Mouse (Mus musculus): ENCODE results near the gene Chrm1.
A peak's percentile ranks its signal among the peaks of the same experiment; 100 is the strongest.

Chrm1 gene

DNA sequence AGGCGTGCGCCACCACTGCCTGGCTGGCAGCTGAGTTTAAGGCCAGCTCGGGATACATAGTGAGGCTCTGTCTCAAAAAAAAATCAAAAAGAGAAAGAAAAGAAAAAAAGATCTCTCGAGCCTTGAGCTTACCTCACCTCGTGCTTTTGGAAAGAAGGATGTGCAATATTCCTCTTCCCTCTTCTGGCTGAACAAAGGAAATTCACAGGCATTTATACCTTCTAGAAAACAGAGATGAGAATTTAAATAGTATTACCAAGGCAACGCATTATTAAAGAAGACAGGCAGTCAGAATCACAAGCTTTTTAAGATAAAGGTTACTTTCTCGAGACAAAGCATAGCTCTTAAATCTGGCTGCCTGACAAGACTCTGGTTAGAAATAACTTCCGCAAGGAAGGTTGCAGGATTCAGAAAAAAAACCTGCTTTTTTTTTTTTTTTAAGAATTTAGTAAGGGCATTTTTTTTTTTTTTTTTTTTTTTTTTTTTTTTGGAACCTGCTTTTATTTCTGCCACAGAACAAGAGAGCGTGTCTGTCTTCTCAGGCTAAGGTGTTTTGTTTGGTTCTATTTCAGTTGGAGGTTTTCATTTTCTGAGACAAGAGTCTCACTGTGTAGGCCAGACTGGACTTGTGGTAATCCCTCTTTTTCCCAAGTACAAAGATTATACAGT, 28.4 kb downstream of the Chrm1 start:
- no peak for DNase-seq

DNA sequence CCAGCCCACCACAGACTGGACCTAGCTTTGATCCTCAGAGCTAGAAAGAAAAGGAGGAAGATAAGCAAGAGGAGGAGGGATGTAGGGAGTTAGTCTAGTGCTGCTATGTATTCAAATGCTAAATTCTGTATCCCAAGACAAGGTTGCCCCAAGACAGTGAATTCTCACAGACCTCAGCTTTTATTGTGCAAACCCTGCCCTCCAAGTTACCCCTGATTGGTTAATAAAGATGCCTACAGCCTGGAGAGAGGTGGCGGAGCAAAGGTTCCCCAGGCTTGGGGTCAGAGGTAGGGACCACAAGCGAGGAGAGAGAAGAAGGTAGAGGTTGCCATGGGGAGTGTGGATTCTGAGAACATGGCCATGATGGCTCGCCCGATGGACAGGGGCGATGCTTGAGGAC, 29.2 kb downstream of the Chrm1 start:
- DNase-seq, result no peak

DNA sequence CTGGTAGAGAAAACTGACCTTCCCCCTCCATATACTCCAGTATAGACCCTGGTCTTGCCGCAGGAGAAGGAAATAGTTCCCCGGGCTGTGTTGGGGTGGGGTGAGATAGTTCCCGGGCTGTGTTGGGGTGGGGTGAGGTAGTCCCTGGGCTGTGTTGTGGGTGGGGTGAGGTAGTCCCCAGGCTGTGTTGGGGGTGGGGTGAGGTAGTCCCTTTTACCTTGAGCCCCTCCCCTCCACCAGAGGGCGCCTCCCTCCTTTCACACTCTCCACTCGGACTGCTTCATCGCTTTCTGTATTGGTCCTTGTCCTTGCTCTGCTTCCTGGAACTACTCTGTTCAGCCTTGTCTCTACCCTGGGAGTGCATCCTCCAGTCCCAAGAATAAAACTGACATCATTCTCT, 31.7 kb downstream of the Chrm1 start:
- peak; percentile 77 to 86 for DNase-seq

DNA sequence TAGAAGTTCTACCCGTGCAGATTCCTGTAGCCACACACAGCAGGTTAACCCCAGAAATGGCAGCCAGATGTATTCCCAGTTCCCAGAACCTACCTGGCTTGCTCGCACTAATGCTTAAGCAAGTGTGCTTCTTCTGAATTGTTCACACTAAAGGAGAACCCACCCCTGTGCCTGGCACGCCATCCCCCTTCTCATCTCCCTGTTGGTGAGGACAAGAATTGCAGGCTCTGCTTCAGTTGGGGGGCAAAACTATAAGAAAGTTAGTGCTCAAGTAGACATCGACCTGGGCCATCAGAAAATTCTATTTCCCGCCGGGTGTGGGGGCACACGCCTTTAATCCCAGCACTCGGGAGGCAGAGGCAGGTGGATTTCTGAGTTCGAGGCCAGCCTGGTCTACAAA, 36.1 kb downstream of the Chrm1 start:
- no peak for DNase-seq

DNA sequence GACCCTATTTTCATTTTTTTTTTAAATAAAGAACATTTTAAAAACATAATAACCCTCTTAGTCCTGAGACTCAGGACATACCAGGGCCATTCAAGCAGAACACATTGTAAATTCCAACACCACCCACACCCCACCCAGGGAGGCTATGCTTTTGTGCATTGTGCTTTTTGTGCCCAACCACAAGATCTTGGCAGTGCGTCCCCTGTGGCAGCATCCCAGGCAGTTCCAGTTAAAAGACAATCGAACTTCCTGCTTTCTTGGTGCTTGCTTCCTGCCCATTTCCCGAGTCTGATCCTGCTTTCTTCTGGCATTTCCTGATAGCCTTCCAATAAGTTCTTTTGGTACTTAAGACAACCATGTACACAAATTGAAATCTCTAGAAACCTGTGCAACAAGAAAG, 38.9 kb downstream of the Chrm1 start:
- DNase-seq, result peak; percentile 80

DNA sequence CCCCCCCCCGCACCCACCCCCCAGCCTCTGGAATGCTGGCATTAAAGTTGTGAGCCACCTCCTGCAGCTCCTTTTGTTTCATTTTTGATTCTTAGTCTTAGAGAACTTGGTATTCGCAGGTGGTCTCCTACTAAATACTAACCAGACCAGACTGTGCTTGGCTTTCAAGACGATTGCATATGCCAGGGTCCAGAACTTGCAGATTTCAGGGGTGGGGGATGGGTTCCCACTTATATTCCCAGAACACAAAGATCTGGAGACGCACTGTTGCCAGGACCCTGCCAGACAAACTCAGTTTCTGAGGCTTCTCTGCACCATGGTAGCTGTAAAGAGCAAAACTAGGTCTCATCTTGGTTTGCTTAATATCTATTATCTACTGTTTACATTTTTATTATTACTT, 40.0 kb downstream of the Chrm1 start:
- no peak for DNase-seq

DNA sequence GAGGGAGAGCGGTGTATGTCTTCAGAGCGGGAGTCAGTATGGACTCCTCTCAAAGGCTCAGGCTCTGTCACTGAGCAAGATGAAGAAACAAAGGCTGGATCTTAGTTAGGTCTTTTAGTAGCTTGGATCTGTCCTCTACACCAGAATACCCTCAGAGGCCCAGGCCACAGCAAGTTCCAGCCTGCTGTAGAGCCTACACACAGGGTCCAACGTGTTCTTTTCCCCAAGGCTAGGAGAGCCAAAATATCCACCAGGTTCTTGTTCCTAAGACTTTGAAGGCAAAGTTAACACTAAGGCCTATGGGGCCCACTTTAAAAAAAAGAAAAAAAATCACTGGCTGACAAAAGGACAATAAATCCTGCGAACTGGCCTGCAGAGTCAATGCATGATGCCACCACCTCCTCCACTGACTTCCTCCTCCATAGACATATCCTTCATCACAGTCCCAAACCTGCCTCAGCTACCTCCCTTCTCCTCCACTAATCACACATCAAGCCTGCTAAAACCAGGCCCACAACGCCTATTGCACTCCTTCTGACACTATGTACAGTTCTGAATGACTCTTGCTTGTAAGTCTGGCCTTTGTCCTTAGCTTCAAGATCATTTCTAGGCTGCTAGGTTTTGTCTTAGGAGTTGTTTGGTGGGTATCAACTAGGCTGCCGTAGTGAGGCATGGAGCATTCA, 41.6 kb downstream of the Chrm1 start:
- no peak for DNase-seq

DNA sequence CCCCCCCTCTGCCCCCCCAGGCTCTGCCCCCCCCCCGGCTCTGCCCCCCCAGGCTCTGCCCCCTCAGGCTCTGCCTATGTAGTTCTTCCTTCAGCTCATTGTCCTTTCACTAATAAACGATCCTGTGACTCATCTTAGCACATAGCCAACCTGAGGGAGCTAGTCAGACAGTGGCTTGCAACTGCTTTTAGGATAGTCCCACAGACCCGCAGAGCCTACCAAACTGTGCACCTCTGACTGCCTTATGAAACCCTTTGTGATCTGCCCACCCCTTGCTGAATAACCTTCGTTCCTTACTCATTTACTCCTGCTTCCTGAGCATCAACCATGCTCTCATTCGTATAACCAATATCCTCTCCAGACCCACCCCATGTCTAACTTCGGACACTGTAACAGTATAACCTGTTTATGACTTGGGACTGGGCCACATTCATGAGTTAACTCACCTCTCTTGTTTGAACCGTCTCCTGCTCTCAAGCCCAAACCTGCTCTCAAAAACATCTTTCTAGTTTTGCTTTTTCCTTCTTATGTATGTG, 42.6 kb downstream of the Chrm1 start:
- no peak for DNase-seq

DNA sequence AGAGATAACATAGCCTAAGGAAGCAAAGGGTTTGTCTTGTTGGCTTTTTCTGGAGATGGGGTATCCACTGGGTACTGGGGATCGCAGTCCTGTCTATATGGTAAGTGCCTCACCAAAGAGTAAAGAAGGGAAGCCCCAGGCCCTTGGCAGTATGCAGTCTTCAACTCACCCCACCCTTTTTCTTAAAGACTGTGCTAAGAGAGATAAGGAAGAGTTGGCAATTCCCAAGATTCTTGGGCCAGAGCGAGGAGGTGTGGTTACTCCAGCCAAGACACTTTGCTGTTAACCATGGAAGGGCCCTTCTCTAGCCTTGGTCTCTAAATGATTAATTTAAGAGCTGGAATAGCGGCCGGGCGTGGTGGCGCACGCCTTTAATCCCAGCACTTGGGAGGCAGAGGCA, 43.3 kb downstream of the Chrm1 start:
- DNase-seq, result no peak

DNA sequence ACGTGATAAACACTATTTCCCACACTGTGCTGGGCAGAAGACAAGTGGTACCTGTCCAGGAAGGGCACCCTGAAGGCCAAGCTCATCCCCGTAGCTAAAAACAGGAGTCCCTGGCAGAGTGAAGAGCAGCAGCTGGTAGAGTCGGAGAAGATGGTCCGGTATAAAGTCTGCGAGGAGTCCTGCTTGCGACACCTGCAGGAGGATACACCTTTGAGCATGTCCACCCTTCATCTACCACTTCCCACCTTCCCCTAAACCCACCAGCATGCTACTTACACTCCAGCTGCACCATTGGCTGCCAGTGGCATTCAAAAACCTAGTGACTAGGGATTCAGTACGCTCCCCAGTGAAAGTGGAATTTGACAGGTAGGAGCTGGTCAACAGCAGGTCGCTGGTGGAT, 45.4 kb downstream of the Chrm1 start:
- DNase-seq, result no peak

DNA sequence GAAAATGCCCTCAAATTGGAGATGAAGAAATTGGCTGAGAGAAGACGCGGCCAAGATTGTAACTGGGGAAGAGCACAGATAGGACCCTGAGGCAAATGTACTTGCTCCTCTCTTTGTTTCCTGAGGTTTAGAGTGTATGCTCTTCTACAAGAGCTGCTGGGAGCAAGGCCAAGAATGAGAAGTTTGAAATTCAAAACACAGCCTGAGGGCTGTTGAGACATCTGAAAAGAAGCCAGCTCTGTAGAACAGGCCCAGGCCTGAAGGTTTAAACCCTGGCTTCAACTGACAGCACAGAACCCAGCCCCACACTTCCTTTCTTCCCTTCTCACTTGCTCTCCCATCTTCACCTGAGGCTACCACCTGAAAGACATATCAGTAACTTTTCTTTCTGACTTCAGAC, 46.5 kb downstream of the Chrm1 start:
- peak; percentile 64 to 71 for DNase-seq

DNA sequence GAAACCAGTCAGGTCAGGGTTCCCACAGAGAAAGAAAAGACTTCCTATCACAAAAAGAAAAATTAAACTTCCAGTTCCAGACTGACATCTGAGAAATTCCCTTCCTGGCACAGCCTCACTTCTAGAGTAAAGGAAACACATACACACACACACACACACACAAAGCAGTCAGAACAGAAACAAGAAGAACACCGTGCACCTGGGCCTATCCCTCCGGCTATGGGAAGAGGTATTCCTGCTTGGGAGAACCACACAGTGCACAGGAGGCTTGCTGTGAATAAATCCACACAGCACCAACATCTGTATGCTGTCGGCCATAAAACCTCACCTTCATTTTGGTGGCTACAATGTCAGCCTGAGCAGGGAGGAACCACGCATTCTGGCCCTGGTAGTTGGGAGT, 47.9 kb downstream of the Chrm1 start:
- DNase-seq, result no peak

DNA sequence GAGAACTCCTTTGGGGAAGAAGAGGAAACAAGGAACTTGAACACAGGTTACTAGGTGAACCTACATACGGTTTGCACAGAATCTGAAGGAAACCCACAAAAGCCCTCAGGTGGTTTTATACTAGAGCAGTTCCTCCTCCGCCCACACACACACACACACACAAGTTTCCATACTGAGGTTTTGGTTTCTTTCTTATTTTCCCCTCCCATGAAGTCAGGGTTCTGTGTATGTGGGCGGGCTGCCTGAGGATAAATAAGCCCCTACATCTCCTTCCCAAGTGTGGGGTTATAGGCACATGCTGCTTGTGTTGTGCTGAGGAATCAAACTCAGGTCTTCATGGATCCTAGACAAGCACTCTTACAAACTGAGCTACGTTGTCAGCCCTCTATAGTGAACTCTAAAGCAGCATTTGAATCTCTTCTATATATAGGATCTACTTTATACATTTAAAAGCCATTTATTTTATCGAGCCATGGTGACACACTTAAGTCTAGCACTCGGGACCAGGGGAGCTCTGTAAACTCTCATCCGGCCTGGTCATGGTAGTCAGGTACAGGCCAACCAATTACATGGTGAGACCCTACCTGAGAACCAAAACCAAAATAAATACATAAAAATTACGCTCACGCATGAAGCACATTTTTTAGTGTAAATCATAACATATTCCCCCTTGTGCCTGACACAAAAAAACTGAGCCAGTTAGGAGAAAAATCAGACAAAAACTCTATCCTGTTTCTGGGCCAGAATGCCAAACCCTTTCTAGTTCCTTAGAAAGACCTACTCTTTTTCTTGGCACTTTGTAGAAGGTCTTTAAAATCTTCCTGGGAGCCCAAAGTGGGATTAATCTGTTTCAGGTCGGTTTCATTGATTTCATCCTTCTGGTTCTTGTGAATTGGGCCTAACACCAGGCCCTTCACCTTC, 48.6 kb downstream of the Chrm1 start:
- DNase-seq, result no peak

DNA sequence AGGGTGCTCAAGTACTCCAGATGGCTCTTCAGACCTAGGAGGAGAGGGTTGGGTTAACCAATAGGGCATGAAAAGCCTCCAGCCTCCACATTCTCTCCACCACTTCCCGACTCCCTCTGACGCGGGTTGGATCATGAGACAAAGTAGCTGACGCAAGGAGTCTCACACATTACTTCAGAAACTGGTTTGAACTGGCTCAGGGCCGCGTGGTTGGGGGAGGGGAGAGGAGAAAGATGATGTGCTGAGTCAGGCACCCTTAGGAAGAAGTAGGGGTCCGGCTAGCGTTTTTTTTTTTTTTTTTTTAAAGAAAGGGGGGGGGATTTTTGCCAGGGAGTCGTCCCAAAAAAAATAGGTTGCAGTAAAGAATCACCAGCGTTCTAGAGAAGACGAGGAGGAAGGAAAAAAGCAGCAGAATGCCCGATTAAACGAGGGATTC, 49.3 kb downstream of the Chrm1 start:
- DNase-seq, result peak; percentile 92 to 94

DNA sequence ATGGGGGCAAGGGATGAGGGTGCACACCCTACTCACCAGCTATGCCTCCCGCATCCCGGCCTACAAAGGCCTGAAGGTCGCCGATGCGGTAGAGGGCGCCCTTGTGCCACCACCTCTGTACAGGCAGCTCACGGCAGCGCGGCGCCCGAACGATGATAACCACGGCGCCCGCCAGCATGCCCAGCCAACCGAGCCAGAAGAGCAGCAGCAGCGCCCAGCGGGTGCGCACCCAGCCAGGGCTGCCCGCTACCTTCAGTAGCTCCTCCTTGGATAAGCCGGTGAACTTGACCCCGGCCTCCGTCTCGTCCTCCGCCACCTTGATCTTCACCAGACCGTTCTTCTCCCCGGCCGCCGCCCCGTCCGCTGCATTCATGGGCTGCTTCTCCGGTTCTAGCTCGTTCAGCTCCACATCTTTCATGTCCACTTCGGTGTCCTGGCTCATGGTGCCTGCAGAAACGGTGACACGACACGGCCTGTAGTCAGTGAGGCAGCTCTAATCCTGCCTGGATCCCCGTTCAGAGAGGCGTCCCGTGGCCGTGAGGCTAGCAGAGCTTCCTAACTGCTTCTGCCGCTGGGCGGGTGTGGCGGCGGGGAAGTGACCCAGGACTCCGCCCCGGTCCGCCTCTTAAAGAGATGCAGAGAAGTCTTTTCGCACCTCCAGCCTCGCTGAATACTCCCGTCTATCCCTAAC, 49.9 kb downstream of the Chrm1 start:
- DNase-seq, result peak; percentile 92 to 95

DNA sequence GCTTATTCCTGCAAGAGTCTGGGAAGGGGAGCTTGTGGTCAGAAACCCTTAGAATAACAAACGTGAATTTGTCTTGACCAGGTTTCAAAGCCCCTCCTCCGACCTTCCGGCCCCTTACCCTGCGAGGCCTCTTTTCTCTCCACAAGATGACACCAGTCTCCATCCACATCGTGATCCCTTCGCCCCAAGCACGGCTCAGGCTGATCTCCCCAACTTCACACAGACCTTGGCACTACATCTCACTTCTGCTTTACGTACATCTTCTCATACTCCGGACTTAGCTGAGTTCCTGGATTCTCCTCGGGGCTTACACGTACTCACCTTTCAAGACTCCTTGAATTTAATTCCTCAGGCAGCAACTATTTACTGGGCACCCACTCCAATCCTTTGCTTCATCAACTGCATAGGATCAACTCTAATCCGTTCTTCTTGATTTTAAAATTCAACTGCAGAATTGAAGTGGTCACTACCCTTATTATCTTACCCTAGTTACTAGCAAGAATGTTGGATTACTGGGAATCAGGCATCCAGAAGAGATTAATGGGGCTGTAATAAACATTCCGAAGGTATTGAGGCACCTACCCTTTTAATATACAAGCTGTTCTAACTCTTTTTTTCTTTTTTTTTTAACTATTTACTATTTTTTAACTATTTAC, 50.5 kb downstream of the Chrm1 start:
- DNase-seq, result no peak

DNA sequence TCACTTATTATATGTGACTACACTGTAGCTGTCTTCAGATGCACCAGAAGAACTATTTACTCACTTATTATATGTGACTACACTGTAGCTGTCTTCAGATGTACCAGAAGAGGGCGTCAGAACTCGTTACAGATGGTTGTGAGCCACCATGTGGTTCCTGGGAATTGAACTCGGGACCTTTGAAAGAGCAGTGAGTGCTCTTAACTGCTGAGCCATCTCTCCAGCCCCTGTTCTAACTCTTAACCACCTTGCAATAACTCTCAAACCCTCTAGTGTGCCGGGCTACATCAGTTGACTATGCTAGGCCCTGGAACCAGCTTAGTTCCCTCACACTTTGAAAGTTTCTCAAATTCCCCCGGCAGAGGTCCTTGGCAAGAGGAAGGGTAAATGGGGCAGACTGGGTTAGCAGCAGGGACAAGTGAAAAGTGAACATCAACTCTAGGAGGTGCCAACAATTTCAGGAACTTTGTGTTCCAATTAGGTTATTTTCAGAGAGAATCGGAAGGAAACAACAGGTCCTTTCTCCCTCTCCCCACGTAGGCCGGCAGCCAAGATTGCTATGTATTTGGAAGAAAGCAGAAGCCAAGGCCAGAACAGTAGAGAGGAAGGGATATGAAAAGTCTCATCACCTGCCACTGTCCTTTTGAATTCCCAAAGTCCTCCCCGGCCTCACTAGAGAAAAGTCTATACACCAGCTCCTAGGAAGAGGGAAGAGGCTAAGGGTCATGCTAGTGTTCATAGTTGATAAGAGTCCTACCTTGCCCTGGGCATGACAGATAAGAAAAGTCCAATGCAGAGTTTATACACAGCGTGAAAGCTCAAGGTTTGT, 51.3 kb downstream of the Chrm1 start:
- no peak for DNase-seq

DNA sequence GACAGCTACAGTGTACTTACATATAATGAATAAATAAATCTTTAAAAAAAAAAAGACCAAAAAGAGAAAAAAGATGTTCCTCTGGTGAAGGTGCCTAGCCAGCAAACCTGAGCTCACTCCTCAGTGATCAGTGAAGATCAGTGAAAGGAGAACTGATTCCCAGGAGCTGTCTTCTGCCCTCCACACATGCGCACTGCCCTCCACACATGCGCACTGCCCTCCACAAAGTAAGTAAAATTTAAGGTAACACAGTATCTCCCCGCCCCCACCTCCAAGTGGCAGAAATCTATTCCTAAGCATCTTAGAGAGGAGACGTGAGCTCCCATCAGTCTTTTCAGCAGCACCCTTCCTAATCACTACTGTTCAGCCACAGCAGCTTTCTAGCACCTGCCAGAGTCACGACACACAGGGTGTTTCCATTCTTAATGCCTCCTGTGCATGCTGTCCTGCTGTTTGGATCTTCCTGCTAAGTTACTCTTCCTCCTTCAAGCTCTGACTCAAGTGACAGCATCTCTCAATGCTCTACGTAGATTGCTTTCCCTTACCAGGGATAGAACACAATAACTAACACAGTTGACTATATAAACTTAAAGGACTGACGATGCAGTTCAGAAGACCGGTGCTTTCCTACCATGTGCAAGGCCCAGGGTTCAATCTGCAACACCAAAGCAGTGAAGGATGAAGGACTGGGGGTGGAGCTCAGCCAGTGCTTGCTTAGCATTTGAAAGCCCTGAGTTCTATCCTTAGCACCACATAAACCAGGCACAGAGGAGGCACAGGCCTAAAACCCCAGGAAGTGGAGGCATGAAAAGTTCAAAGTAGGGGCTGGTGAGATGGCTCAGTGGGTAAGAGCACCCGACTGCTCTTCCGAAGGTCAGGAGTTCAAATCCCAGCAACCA, 52.5 kb downstream of the Chrm1 start:
- DNase-seq, result no peak

DNA sequence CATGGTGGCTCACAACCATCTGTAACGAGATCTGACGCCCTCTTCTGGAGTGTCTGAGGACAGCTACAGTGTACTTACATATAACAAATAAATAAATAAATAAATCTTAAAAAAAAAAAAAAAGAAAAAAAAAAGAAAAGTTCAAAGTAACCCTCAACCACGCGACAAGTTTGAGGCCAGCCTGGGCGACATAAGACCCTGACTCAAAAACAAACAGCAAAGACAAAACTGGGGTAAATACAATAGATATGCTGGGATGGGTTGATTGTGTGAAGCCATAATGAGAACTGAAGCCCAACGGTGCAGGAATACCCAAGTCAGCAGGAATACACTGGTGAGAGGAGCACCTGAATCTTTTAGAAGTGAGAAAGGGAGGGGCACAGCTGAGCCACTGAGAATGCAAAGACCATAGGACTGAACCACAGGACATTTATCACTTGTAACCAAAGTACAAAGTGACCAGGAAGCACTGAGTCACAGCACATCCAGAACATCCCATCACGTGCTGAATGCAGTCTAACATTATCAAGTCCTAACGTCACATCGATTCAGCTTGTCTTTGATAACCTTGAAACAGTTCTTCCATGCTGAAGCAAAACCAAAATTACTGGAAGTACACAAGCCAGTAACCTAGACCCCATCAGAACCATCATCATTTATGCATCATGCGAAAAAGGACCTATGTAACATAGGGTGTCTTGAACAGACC, 53.3 kb downstream of the Chrm1 start:
- DNase-seq, result no peak

DNA sequence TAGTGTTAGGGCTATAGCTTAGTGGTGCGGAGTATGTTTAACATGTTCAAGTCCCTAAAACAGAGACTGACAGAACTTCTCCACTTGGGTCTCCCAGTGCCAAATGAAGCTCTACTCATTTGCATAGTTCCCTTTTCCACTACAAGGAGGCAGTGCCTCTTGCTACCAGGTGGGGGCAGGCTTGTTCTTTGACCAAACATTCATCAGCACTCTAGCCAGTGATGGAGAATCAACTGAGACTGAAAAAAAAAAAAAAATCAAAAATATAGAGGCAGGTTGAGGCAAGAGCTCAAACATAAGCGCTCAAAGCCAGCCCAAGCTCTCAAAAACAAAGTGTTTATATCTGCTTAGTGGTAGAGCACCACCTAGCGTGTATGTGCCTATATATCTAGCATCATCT, 54.8 kb downstream of the Chrm1 start:
- peak; percentile 48 to 67 for DNase-seq

All from lung, adult 18-20 months (tissue).